Mouse (Mus musculus): Measurements from ENCODE around the gene Rpl21.

DNA sequence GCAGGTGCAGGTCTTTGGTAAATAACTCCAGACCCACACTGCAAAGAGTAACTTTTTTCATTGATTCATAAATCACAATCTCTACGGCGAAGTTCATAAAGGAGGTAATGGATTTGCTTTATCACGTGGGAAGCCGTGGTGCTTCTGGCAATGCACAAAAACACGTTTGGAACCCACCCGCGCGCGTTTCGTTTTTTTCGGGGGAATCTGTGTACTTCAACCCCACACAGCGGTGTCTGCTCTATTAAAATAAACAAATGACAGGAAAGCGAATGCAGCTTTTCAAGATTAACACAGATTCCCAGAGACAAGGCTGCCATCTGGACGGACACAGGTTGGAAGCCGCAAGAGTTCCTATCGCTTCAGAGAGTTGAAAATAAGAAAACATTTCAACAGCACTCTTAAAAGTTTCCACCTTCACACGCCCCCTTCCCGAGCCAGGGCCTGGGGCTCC lies 39.0 kb upstream of the Rpl21 start:
- TF ChIP-seq POLR2A (IDR thresholded peaks at IDR 0.05; ENCODE audit: extremely low read depth, insufficient read depth, low read length) (no peak), CTCF (IDR thresholded peaks at IDR 0.05; ENCODE audit: extremely low read depth, insufficient read depth, low read length) (no peak)

Measured in cortical plate, adult 2 months (tissue).